Mouse (Mus musculus) kidney, adult 11 months (tissue): ENCODE results near the gene Pheta2.
A peak's percentile ranks its signal among the peaks of the same experiment; 100 is the strongest.
"Not testable (repeated sequence)": the region's sequence is repeated elsewhere in the genome, so short reads cannot be mapped to it uniquely, and the experiment has no call there.

Experiments
- DNase-seq: peaks from one replicate; pipeline ENCODE4 v3.0.0; 2022

Gene Pheta2

DNA sequence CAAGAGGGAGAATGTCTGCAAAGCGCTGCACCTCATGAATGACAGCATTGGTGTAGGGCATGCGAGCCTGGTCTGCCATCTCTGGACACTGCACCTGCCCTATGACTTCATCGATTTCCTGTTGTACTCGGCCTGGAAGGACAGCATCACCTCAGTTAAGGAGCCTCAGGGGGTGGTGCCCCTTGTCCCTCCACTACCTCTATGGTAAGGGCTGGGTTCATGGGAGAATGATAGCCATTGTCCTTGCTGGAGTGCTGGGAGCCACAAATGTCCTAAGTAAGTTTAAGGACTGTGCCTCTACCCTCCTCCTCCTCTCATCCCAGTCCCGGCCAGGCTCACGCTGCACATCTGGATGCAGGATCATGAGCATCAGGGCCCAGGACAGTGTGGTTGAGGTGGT, 33.7 kb downstream of the Pheta2 start:
- DNase-seq, result no peak

GRCm38 (mm10) chr15:82372991-82373390, 34.2 kb downstream of the Pheta2 start:
- DNase-seq, result no peak

GRCm38 (mm10) chr15:82374437-82374836, 35.7 kb downstream of the Pheta2 start:
- peak; percentile 3 for DNase-seq

DNA sequence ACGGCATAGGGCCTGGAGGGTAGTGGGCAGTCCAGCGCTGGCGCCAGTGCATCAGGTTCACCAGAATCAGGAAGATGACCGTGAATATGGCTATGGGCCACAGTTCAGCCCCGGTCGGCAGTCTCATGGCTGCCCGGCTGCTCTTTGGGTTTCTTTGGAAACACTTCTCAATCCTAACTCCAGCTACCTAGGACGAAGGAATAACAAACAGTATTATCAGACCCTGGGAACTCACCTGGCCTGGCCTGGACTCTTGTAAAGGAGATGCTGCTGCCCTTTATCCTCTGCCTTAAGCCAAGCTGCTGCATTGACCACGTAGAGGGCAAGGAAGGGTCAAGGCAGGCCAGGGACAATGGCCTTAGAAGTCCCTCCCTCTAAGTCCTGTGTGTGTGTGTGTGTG, 37.1 kb downstream of the Pheta2 start:
- DNase-seq, result peak; percentile 2

DNA sequence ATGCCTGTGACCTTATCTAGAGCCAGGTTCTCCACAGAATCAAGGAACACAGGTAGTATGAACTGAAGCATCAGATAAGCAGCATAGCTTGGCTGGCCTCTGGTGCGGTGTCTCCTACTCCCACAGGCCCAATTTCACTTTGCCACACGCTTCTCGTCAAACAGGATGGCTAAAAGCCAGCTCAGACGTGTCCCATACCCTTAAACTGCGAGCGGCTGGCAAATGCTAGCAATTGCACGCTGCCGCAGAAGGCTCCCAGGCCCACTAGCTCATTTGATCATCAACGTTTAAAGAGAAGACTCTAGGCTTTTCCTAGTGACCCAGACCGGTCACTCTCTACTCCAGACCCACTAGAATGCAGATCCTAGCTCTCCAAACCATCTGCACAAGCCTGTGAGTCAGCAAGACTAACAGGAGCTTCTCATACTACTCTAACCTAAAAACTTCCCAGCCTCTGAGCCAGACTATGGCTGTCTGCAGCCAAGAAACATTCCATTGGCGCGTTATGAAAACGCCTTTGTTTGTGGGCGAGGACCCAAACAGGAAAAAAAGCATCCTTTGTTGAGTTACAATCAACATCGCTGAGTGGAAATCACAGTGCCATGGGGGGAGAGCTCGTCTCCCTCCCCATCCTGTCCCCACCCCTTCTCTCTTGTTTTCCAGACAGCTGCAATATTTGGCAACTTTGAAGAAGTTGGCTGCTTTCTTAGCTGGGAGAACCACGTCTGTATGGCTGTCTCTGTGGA, 37.8 kb downstream of the Pheta2 start:
- DNase-seq, result peak; percentile 68

DNA sequence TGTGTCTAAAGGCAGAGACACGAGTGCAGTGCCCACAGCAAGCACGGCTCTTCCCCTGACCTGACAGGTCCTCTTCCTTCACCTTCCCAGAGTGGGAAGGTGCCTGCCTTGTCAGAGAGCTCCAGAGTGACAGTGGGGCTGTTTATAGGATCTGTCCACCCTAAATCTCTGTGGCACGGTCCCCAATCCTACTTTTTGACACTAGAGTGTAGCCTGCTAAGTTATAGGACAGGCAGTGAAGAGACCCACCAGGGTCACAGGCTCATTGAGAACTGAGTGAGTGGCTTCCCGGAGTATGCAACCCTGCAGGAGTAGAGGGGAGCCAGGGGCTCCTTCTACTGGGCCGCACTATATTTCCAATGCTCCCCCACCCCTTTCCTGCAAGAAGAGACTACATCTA, 39.0 kb downstream of the Pheta2 start:
- peak; percentile 2 for DNase-seq

DNA sequence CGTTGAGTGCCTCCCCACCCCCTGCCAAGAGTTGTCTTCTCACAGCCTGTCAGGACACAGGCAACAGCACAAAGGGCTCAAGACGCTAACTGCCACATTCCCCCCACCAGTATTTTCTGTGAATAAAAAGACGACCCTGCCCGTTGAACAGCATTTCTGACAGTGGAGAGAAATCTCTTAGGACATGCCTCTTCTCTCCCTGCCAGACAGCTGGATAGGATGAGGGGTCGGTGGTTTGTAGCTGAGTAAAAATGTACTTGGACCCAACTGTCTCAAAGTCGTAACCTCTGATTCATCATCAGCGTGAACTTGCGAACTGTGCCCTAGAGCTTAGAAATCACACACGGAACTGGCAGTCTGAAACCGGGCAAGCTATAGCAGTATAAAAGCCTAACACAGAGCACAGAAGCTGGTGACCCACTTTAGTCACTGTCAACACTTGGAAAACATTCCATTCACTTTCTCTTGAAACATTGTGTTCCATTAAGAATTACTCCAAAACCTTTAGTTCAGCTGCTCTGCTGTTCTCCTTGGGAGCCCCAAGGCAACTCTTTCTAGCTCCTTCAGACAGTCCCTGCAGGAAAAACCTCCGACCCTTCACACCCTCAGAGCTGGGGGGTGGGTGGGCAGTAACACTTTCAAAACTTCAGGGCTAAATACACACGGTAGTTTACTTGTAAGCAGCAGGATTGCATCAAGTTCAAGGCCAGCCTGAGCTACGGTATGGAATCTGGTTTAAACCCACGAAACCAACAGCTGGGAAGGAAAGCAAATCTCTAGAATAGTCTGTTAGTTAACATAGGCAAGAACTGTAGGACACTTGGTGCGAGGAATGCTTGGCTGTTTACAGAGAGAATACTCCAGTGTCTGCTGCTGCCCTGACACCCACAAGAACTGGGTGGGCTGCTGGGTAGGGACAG, 39.8 kb downstream of the Pheta2 start:
- DNase-seq, result peak; percentile 23

DNA sequence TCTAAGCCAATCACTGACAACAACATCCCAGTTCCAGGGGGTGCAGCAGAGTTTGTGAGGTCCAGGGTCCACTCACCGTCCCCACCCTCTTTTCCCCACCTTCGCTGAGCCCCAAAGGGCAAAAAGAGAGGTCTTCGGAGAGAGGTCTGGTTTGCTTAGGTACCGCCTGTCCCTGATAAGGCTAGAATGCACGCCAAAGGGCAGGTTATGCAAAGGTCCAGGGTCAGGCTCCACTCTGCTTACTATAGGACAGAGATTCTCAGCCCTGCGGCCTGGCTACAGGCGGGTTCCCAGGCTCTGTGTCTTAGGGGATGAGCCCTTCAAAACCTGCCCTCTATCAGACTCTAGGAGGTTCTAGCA, 40.7 kb downstream of the Pheta2 start:
- peak; percentile 65 for DNase-seq

DNA sequence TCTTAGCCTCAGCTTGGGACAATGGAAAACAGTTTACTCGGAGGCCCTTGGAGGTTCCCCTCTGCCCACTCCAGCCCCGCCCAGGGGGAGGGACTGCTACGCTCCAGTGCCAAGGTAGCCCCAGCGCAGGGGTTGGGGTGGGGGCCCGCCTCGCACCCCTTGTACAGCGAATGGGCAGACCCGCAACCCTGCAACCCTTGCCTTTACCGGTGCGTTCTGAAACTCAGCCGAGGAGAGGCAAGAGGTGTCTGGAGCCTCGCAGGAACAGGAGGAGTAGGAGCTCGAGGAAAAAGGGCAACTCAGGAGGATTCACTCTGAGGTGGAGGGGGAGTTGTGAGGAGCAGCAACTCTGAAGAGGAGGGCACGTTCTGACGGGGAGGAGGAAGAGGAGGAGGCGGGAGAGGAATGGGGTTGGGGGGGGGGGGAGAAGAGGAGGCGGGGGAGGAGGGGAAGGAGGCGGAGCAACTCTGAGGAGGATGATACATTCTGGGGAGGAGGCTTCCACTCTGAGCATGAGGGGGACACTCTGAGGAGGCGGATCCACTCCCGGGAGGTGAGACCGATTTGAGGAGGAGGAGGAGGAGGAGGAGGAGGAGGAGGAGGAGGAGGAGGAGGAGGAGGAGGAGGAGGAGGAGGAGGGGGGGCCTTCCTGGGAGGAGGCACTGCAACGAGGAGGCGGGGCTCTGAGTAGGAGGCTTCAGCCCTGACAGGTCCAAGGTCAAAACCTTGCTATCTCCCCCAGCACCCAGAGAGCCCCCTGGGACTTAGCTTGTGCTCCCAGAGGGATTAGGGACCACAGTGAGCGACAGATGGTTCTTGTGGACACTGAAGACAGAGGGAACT, 41.4 kb downstream of the Pheta2 start, which contains the start of gene Cyp2d22:
Gene Cyp2d22, minus strand, starts transcription at position 390 of the 843 bp plus-strand sequence.
- peak; percentile 74 for DNase-seq

GRCm38 (mm10) chr15:82380714-82381062, 41.9 kb downstream of the Pheta2 start:
- no peak for DNase-seq

DNA sequence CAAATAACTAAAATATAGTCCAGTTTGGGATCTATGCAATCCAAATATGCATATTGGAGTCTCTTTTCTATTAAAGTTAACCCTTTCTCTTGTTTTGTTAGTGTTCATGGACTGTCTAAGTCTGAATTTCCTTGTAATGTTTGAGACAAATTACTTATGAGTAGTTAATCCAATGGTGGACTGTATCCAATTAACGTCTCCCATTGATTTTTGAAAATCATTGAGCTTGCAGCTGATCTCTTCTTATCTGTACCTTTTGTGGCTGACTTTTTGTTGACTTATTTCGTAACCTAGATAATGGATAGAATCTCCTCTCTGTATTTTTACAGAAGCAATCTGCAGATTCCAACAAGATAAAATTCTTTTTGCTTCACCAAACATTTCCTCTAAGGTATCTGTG, 43.7 kb downstream of the Pheta2 start:
- DNase-seq, result no peak

- DNase-seq, result no peak
These were observed 47.0 kb downstream of the Pheta2 start for GRCm38 (mm10) chr15:82385729-82386128.

DNA sequence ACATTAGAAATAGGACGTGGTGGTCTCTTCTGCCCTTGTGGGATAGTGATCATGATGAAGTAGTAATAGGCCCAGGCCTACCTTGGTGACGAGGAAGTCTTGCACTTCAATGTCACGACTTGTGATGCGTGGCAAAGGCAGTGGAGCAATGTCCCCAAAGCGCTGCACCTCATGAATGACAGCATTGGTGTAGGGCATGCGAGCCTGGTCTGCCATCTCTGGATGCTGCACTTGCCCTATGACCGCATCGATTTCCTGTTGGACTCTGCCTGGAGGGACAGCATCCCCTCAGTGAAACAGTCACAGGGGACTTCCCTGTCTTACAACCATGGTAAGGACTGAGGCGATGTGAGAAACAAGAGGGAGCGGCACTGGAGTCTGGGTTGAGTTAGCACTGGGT, 51.2 kb downstream of the Pheta2 start:
- DNase-seq, result not testable (repeated sequence)

DNA sequence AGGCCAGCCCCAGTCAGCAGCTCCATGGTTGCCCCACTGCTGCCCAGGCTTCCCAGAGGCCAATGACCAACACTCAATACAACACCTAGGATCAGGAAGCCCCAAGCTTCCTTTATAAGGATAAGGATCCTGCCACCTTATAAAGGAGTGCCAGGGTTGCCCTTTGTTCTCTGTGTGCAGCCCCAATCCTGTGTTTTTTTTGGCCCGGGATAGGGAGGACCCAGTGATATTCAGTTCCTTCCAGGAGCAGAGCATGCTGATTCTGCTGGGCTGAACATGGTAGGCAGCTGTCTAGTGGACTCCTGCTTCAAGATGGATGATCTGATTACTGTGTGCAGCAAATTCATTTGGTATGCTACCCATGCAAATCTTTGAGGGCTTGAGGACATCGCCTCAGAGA, 55.2 kb downstream of the Pheta2 start, which contains the start of gene Cyp2d11:
Gene Cyp2d11, minus strand, starts transcription at position 101 of the 400 bp plus-strand sequence.
- DNase-seq, result not testable (repeated sequence)
